Mouse (Mus musculus): ENCODE data around the gene Dock9. TPM values are rescaled to one million over a fixed set of nuclear protein-coding genes. Genes with fewer than 3 reads are reported as not detected.

The Dock9 gene
- 9.7 TPM for polyA plus RNA-seq (2017; shearing (Covaris generic))

DNA sequence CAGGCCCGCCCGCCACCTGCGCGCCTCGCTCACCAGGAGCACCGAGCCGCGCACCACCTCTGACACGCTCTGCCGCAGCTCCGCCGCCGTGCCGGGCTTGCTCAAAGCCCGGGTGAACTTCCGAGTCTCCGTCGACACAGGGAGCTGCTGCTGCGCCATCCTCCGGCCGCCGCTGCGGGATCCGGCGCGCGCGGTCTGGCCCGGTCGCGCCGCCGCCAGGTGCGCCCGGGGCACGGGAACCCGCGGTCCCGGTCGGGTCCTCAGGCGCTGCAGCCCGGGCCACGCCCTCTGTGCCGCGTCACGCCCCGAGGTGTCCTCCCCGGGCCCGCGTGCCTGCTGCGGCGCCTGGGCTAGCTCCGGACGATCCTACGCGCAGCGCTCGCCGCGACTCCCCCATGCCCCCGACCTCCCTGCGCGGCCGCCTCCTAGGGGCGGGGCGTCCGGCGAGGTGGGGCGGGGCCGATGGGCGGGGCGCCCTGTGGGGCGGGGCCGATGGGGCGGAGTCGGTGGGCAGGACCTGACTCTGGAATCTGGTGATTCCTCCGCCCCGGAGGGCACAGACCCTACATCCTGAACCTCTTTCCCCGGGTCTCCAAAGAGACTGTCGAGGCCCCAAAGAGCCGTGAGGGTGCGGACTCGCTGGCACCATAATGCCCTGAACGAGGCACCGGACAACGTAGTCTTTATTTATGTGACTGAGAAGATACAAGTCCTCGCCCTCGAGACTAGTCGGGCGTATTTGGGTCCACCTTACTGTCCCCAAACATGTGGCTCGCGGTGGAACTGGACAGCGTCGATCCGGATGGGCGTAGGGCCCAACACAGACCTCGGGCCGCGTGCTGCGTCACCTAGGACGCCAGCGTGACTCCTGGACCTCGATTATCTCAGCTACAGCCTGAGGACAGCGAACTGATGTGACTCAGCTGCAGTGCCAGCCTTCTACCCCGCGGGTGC is at the start of gene Dock9:
Gene Dock9 (minus strand): TSS at position 381 of the 954 bp plus-strand sequence.

DNA sequence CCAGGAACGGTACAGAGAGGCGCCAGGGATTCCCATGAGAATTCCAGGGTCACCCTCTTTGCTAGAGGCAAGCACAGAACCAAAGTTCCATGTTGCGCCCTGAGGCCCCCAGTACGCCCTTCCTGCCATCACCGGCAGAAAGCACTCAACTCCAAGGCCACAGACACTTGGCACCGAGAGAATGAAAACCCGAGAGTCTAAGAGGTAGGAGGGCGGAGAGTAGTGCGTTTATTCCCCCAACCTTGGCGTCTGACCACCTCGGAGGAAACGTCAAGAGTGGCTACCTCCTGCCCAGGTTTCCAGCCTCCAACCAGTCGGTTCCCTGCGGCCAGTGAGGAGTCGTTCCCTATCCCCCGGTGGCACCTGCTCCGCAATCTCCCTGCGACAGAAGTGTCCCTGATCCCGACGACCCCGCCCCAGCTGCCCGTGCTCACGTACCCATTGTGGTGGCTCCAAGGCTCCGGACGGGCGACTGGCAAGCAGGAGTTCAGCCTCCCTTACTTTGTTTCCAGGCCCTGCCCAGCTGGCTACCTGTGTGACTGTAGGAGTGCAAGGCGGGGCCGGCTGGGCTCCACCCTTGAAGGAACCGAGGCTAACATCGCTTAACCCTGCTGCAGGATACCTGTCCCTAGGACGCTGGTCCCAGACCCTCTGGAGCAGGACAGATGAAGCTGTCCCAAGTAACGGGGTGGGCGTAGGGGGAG is 292.7 kb downstream of the Dock9 start, which contains the start of gene Slc15a1:
Gene Slc15a1 (minus strand): TSS at position 472 of the 704 bp plus-strand sequence.

Other genes with a start within 250 kb of the Dock9 start
- 198 TPM for gene Ubac2, start 80.8 kb upstream of the Dock9 start, polyA plus RNA-seq (2017; shearing (Covaris generic))
- 268 TPM for gene Gpr18, start 117.9 kb upstream of the Dock9 start, polyA plus RNA-seq (2017; shearing (Covaris generic))
- gene Gpr183, start 167.4 kb upstream of the Dock9 start, polyA plus RNA-seq (2017; shearing (Covaris generic)) = 252 TPM
- gene Timm8a2, start 236.8 kb upstream of the Dock9 start, polyA plus RNA-seq (2017; shearing (Covaris generic)) = 0.39 TPM

All from naive thymus-derived CD4-positive, alpha-beta T cell, adult 5 months (primary cell).